Mouse (Mus musculus) E14TG2a.4 (cell line): ENCODE results near the gene Cstad.

Source experiments
- H3K27me3 ChIP-seq: 2 replicates; pipeline ENCODE4 v1.6.1; 2014; ENCODE audit warnings: low read length, control low read depth; ENCODE audit not compliant: insufficient read depth
- H3K36me3 ChIP-seq: 2 replicates; pipeline ENCODE4 v1.6.1; 2014; ENCODE audit warnings: low read length, control low read depth; ENCODE audit not compliant: insufficient read depth
- H3K4me1 ChIP-seq: replicated peaks from 2 replicates; pipeline ENCODE4 v1.6.1; 2014; ENCODE audit warnings: low read depth, low read length, control low read depth
- H3K4me3 ChIP-seq: replicated peaks from 2 replicates; pipeline ENCODE4 v1.5.1; 2014; ENCODE audit warnings: mild to moderate bottlenecking, low read length
- H3K9me3 ChIP-seq: 2 replicates; pipeline ENCODE4 v1.6.1; 2014; ENCODE audit warnings: low read length, control low read depth
- CTCF ChIP-seq: conservative IDR thresholded peaks from 2 replicates; pipeline ENCODE4 v1.5.1; 2014; ENCODE audit warnings: low read length
- NANOG ChIP-seq: IDR thresholded peaks from 2 replicates; pipeline ENCODE4 v1.6.1; 2014; ENCODE audit warnings: borderline replicate concordance, low read length, mixed read lengths
- POU5F1 ChIP-seq: IDR thresholded peaks from 2 replicates; pipeline ENCODE4 v1.6.1; 2014; ENCODE audit warnings: low read length, borderline replicate concordance

Gene Cstad

DNA sequence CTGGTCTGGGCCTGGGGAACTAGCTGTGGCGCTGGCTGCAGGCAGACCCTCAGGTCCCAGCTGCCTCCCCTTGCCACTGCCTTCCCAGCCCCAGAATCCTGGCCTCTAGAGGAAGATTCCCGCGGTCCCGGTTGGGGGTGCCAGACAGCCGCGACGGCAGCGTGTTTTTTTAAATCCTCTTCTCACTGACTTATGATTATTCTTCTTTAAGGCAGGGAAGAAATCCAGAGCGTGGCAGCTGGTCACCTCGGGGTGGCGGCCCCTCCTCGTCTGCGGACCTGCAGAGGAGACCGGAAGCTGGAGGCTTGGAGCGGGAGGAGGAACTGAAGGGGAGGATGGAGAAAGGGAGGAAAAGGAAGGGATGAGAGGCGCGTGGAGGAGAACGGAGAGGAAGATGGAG, 18.7 kb downstream of the Cstad start:
- Histone ChIP-seq H3K9me3 (no peaks in the 10 kb centered on the region), H3K4me3 (peak overlapping the region; percentile 41), H3K27me3 (peaks cover 62% of the 10 kb centered on the region), H3K36me3 (no peaks in the 10 kb centered on the region), H3K4me1 (peaks cover 11% of the 10 kb centered on the region)
- TF ChIP-seq POU5F1 (no peak), NANOG (no peak), CTCF (no peak)

DNA sequence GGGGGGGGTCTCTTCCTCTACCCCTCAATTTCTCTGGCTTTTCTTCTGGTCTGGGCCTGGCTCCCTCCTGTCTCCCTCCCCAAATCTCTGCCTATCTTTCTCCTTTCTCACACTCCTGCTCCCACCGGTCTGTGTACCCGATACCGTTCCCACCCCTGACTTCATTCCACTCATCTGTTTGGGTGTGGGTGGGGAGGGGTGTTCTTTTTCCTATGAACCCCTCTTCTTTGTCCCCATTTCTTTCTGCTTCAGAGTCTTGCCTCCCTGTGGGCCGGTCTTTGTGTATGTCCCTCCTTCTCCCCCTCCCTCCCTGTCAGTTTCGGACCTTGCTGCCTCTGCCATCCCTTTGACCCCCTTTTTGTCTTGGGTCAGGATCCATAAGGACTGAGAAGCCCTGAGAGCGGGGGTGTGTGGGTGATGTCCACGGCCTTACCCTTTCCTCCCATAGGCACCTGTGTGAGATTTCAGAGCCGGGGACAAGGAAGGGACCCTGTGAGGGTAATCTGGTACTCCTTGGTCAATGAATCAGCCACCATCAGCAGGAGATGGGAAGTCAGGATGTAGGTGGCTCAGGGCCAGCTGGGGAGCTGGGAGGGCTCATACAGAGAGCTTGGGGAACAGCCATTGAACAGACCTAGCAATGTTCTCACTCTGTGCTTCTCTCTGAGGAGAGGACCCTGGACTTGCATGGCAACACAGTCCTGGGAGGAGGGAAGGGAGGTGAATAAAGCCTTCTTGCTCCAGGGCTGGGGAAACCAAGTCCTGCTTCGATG, 19.5 kb downstream of the Cstad start:
- Histone ChIP-seq H3K4me3 (no peak overlapping the region), H3K36me3 (no peaks in the 10 kb centered on the region), H3K27me3 (peaks cover 60% of the 10 kb centered on the region), H3K4me1 (peaks cover 11% of the 10 kb centered on the region), H3K9me3 (no peaks in the 10 kb centered on the region)
- TF ChIP-seq NANOG, result no peak
- no peak for TF ChIP-seq POU5F1
- no peak for TF ChIP-seq CTCF

DNA sequence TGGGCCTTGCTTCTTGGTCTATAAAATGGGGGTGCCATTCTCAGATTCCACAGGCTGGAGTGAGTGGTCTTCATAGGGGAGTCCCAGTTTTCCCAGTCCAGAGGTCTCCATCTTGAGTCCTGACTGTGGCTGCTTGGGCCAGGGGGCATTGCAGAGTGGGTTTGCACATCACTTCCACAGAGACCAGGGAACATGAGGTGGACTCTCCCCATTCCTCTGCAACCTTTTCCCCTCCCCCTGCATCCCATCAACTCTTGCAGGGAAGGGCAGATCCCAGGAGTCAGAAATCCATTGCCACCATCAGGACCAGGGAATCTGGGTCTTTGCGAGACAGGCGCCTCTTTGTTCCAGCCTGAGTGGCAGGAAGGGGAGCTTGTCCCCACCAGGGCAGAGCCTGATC, 21.0 kb downstream of the Cstad start:
- TF ChIP-seq CTCF (no peak), NANOG (no peak), POU5F1 (no peak)
- no peaks in the 10 kb centered on the region for H3K9me3 ChIP-seq

DNA sequence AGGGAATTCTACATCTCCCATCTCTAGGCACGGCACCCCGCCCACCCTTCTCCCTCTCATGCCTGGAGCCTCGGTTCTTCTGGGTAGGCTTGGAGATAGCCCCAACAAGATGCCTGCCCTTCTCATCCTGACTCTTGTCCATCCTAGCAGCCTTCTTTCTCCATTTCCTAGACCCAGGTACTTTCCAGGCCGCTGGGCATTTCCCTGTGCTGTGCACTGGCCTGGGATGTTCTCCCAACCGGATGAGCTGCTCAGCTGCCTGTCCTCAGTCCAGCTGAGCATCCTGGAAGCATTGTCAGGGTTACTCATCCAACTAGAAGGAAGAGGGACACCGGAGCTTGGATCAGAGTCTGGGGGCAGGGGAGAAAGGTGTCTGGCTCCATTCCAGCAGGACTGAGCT, 21.6 kb downstream of the Cstad start:
- Histone ChIP-seq H3K27me3 (peaks cover 69% of the 10 kb centered on the region), H3K9me3 (no peaks in the 10 kb centered on the region), H3K36me3 (no peaks in the 10 kb centered on the region), H3K4me3 (no peak overlapping the region), H3K4me1 (peaks cover 11% of the 10 kb centered on the region)
- TF ChIP-seq NANOG, result no peak
- no peak for TF ChIP-seq POU5F1
- no peak for TF ChIP-seq CTCF

More for the DNA sequence above, 21.0 kb downstream of the Cstad start:
- H3K36me3 ChIP-seq, result no peaks in the 10 kb centered on the region
- peaks cover 66% of the 10 kb centered on the region for H3K27me3 ChIP-seq
- peaks cover 11% of the 10 kb centered on the region for H3K4me1 ChIP-seq
- H3K4me3 ChIP-seq, result no peak overlapping the region

DNA sequence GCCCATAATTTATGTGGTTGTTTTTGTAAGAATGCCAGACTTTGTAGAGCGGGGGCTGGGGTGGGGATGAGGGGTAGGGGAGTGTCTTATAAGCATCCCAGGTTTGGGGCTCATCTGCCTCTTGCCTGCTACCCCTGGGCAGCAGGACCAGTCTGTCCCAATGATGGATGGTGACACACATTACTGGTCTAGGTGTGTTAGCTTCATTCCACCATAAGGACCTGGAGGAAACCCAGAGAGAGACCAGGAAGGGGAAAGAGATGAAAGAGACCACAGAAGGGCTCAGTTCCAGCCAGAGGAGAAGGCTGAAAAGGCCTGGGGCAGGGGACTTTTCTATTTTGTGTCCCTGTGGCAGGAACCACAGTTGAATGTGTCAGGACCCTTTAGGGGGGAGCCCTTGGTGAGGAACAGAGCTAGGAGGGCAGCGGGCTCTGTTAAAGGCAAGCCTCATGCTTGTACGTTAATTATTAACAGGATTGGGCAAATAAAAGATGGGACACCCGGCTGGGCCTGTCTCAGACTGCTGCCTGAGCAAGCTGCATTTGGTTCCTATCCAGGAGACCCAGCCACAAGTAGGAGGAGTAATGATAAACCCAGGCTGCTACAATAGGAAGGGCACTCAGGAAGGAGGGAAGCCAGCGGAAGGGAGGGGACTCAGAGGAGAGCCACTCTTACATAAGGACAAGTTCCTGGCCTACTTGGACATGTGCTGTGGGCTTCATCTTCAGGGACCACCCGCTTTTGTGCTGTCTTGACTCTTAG, 23.8 kb downstream of the Cstad start:
- TF ChIP-seq POU5F1 (no peak), NANOG (no peak), CTCF (no peak)
- H3K36me3 ChIP-seq, result no peaks in the 10 kb centered on the region
- H3K4me3 ChIP-seq, result no peak overlapping the region
- peaks cover 58% of the 10 kb centered on the region for H3K27me3 ChIP-seq
- no peaks in the 10 kb centered on the region for H3K9me3 ChIP-seq
- peaks cover 7% of the 10 kb centered on the region for H3K4me1 ChIP-seq

DNA sequence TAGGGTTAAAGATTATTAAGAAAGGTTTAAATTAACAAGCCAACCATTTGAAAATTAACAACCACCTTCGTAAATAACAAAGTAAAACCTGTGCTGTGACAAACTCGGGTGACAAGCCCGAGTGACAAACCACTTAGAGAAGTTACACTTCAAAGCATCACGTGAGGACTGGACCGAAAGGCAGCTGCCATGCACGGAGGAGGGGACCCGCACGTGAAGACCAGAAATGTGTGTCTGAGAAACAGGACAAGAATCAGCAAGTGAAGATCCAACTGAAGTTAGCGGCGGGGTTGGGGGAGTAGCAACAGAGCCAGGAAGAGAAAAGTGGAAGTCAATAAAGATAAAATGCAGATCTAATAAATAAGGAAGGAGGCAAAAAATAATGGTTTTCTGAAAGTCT, 29.0 kb downstream of the Cstad start:
- no peak overlapping the region for H3K4me3 ChIP-seq
- H3K4me1 ChIP-seq, result peaks cover 13% of the 10 kb centered on the region
- H3K9me3 ChIP-seq, result no peaks in the 10 kb centered on the region
- H3K27me3 ChIP-seq, result 0 out of 2 replicates have a peak, but pooled peaks cover 13% of the 10 kb centered on the region
- TF ChIP-seq POU5F1, result no peak
- TF ChIP-seq NANOG, result no peak
- TF ChIP-seq CTCF, result no peak
- H3K36me3 ChIP-seq, result no peaks in the 10 kb centered on the region

DNA sequence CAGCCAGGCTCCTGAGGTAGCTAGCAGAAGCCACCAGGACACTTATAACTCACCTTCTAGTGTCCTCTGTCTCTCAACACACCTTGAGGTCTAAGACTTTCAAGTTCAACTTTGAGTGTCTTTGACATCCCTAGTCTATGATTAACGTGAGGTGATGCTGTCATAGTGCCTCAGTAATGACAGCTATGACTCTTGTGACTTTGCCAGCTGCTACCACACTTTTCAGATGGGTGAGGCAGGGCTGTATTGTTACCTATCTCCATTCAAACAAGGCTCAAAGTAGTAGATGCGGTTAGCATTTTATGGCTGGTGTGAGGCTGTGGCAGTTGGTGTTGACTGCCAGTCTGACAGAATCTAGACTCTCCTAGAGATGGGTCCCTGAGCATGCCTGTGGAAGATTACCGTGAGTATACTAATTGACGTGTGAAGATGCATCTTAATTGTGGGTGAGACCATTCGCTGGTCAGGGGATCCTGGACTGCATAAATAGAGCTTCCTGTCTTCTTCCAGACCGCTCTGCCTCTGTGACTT, 30.5 kb downstream of the Cstad start:
- Histone ChIP-seq H3K36me3 (no peaks in the 10 kb centered on the region), H3K27me3 (0 out of 2 replicates have a peak, but pooled peaks cover 5% of the 10 kb centered on the region), H3K4me3 (no peak overlapping the region), H3K4me1 (peaks cover 26% of the 10 kb centered on the region), H3K9me3 (no peaks in the 10 kb centered on the region)
- TF ChIP-seq CTCF, result no peak
- no peak for TF ChIP-seq POU5F1

DNA sequence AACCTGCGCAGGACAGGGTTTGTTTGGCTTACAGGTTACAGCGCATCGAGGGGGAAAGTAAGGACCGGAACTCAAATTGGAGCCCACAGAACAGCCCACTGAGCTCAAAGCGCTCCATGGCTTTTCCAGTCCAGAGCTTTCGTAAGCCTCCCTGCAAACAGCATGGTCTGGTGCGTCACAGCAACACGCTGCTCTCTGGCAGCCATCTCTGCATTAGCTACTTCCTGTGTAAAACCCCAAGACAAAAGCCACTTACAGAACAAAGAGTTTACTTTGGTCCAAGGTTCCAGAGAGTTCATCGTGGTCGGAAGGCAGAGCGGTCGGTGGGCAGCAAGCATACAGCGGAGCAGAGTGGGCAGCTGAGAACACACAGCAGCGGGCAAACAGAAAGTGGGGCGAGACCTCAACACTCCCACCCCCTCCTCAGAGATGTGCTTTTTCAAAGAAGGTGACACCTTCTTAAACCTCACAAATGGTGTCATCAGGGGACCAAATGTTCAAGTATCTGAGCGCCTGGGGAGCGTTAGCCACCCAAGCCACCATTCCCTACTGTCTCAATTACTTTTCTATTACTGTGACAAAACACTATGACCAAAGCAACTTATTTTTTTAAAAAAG, 31.3 kb downstream of the Cstad start:
- H3K36me3 ChIP-seq, result no peaks in the 10 kb centered on the region
- H3K9me3 ChIP-seq, result no peaks in the 10 kb centered on the region
- TF ChIP-seq POU5F1, result no peak
- no peak for TF ChIP-seq NANOG
- TF ChIP-seq CTCF, result no peak
- no peak overlapping the region for H3K4me3 ChIP-seq
- peaks cover 26% of the 10 kb centered on the region for H3K4me1 ChIP-seq
- 0 out of 2 replicates have a peak, but pooled peaks cover 5% of the 10 kb centered on the region for H3K27me3 ChIP-seq

DNA sequence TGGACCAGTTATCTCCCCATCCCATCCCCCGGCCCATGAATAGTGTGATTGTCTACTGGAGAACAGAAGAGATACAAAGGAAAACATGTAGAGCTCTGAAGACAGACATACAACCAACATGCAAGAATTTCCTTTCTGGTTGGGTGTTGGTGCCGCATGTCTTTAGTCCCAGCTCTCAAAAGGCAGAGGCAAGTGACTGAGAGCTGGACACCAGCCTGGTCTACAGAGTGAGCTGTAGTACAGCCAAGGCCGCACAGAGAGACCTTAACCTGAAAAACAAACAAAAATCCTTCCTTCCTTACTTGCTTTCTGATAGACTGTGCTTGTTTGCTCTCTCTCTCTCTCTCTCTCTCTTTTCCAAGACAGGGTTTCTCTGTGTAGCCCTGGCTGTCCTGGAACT, 32.5 kb downstream of the Cstad start:
- Histone ChIP-seq H3K9me3 (no peaks in the 10 kb centered on the region), H3K36me3 (no peaks in the 10 kb centered on the region), H3K4me1 (peaks cover 26% of the 10 kb centered on the region), H3K4me3 (no peak overlapping the region), H3K27me3 (0 out of 2 replicates have a peak, but pooled peaks cover 4% of the 10 kb centered on the region)
- TF ChIP-seq CTCF (no peak), NANOG (no peak), POU5F1 (no peak)
